Mouse (Mus musculus): Measurements from ENCODE around the gene Cisd2.

Cisd2 gene

GRCm38 (mm10) chr3:135423608-135424212 lies at the start of gene Cisd2:
Cisd2 (minus strand) TSS chr3:135423925.
- DNase-seq (ENCODE audit: low read depth): no peak

- no peak for DNase-seq (ENCODE audit: low read depth)
Measured at GRCm38 (mm10) chr3:135470823-135471222, 47.1 kb upstream of the Cisd2 start.

- no peak for DNase-seq (ENCODE audit: low read depth)
Measured at GRCm38 (mm10) chr3:135469974-135470373, 46.2 kb upstream of the Cisd2 start.

- no peak for DNase-seq (ENCODE audit: low read depth)
Measured at GRCm38 (mm10) chr3:135469146-135469545, 45.4 kb upstream of the Cisd2 start.

- DNase-seq (ENCODE audit: low read depth): no peak
Measured at GRCm38 (mm10) chr3:135468402-135468801, 44.7 kb upstream of the Cisd2 start.

- no peak for DNase-seq (ENCODE audit: low read depth)
Measured at GRCm38 (mm10) chr3:135458981-135459380, 35.3 kb upstream of the Cisd2 start.

GRCm38 (mm10) chr3:135444930-135445329 lies 21.2 kb upstream of the Cisd2 start:
- DNase-seq (ENCODE audit: low read depth): no peak

- no peak for DNase-seq (ENCODE audit: low read depth)
Measured at GRCm38 (mm10) chr3:135440621-135441020, 16.9 kb upstream of the Cisd2 start.

- no peak for DNase-seq (ENCODE audit: low read depth)
Measured at GRCm38 (mm10) chr3:135440221-135440620, 16.5 kb upstream of the Cisd2 start.

- DNase-seq (ENCODE audit: low read depth): no peak
Measured at GRCm38 (mm10) chr3:135439651-135440050, 15.9 kb upstream of the Cisd2 start.

- peak; percentile 61 for DNase-seq (ENCODE audit: low read depth)
Measured at GRCm38 (mm10) chr3:135438913-135439531, 15.3 kb upstream of the Cisd2 start.

GRCm38 (mm10) chr3:135438531-135438912 lies 14.8 kb upstream of the Cisd2 start:
- DNase-seq (ENCODE audit: low read depth): peak; percentile 68

GRCm38 (mm10) chr3:135437758-135438495 lies 14.2 kb upstream of the Cisd2 start, which contains the start of gene Ube2d3:
Ube2d3 (plus strand) TSS chr3:135438149.
- DNase-seq (ENCODE audit: low read depth): peak; percentile 97

GRCm38 (mm10) chr3:135436901-135437616 lies 13.3 kb upstream of the Cisd2 start:
- no peak for DNase-seq (ENCODE audit: low read depth)

GRCm38 (mm10) chr3:135422856-135423607 lies 693 bp downstream of the Cisd2 start:
- peak; percentile 64 for DNase-seq (ENCODE audit: low read depth)

- no peak for DNase-seq (ENCODE audit: low read depth)
Measured at GRCm38 (mm10) chr3:135422232-135422855, 1.4 kb downstream of the Cisd2 start.

- DNase-seq (ENCODE audit: low read depth): no peak
Measured at GRCm38 (mm10) chr3:135421310-135421594, 2.5 kb downstream of the Cisd2 start.

GRCm38 (mm10) chr3:135420542-135421309 lies 3.0 kb downstream of the Cisd2 start:
- no peak for DNase-seq (ENCODE audit: low read depth)

GRCm38 (mm10) chr3:135417799-135418198 lies 5.9 kb downstream of the Cisd2 start:
- DNase-seq (ENCODE audit: low read depth): no peak

- DNase-seq (ENCODE audit: low read depth): no peak
Measured at GRCm38 (mm10) chr3:135417245-135417644, 6.5 kb downstream of the Cisd2 start.

GRCm38 (mm10) chr3:135411824-135412223 lies 11.9 kb downstream of the Cisd2 start:
- DNase-seq (ENCODE audit: low read depth): no peak

Data from c-Kit-positive CD71-negative TER-119-negative erythroid progenitor cells, embryonic 14.5 days (primary cell).